ENCODE assay signal across 8 mouse cellular contexts in genomic region chr4:88543649-88544234, GRCm38 (mm10). TPM values are rescaled to one million over a fixed set of nuclear protein-coding genes. Genes with fewer than 3 reads are reported as not detected.
A peak's percentile ranks its signal among the peaks of the same experiment; 100 is the strongest.
DNase-seq lines count a peak whose midpoint lies in the region; ATAC-seq lines count a peak whose summit lies in the region.

No protein-coding gene starts in this region.

- H3K4me2 ChIP-seq in forebrain, embryonic 13.5 days: no peak overlapping the region
- H3K4me2 ChIP-seq in liver, embryonic 16.5 days (ENCODE audit: low read depth, low read length): no peak overlapping the region

- H3K9me3 ChIP-seq in forebrain, embryonic 13.5 days (replicated peaks): no peaks in the 10 kb centered on the region
- H3K9me3 ChIP-seq in liver, embryonic 16.5 days (replicated peaks; ENCODE audit: control insufficient read depth, low read length): no peaks in the 10 kb centered on the region

- WGBS in forebrain, embryonic 13.5 days: 46% methylated on average over 2 of the region's 2 CpGs
- 40% methylated on average over 2 of the region's 2 CpGs for WGBS in liver, embryonic 16.5 days (ENCODE audit: insufficient replicate concordance)

- H3K36me3 ChIP-seq in forebrain, embryonic 13.5 days (ENCODE audit: poor library complexity, severe bottlenecking): no peaks in the 10 kb centered on the region
- no peaks in the 10 kb centered on the region for H3K36me3 ChIP-seq in liver, embryonic 16.5 days (ENCODE audit: control insufficient read depth, insufficient read depth)

- ATAC-seq in forebrain, embryonic 13.5 days: peak; percentile 87
- 0 out of 2 replicates have a peak, but pooled peaks have one; percentile 32 for ATAC-seq in liver, embryonic 16.5 days (ENCODE audit: low read depth)

- DNase-seq in frontal cortex, adult 2 months (ENCODE audit: extremely low spot score in 1 of 2, low spot score in 1 of 2): peak; percentile 20 to 89
- no peak for DNase-seq in frontal cortex, postnatal 25 days (ENCODE audit: low spot score in 2 of 2)
- DNase-seq in thymus, postnatal 14 days: peak; percentile 6
- DNase-seq in thymus, postnatal 4 days: no peak
- DNase-seq in retina, postnatal 1 day: peak; percentile 82
- DNase-seq in cerebellum, adult 11-12 months: no peak

- no peak overlapping the region for H3K4me3 ChIP-seq in forebrain, embryonic 13.5 days
- H3K4me3 ChIP-seq in liver, embryonic 16.5 days (ENCODE audit: low read depth, low read length): no peak overlapping the region

- no peaks in the 10 kb centered on the region for H3K27me3 ChIP-seq in forebrain, embryonic 13.5 days
- no peaks in the 10 kb centered on the region for H3K27me3 ChIP-seq in liver, embryonic 16.5 days (ENCODE audit: control insufficient read depth, insufficient read depth, low read depth, low read length)

- H3K27ac ChIP-seq in forebrain, embryonic 13.5 days: no peak overlapping the region
- H3K27ac ChIP-seq in liver, embryonic 16.5 days (ENCODE audit: low read length): no peak overlapping the region

- H3K4me1 ChIP-seq in forebrain, embryonic 13.5 days: no peaks in the 10 kb centered on the region
- no peaks in the 10 kb centered on the region for H3K4me1 ChIP-seq in liver, embryonic 16.5 days (ENCODE audit: control insufficient read depth, low read depth, low read length)

- H3K9ac ChIP-seq in forebrain, embryonic 13.5 days: no peak overlapping the region
- no peak overlapping the region for H3K9ac ChIP-seq in liver, embryonic 16.5 days (ENCODE audit: low read depth, low read length)

RNA-seq across cellular contexts. Expression of gene Ifna15, which starts 14.3 kb away (rescaled TPM):
- polyA plus RNA-seq in frontal cortex, adult 2 months (2012; rRNA removed): not detected in 2 replicates
- not detected in 2 replicates for polyA plus RNA-seq in forebrain, embryonic 13.5 days (2015; fragmentation: Nextera tagmentation; extraction: Ambion mirVana)
- polyA plus RNA-seq in liver, embryonic 16.5 days (2015; fragmentation: Nextera tagmentation; extraction: Ambion mirVana): not detected in 2 replicates

RNA-seq across cellular contexts. Expression of gene Ifnb1, which starts 21.2 kb away (rescaled TPM):
- polyA plus RNA-seq in frontal cortex, adult 2 months (2012; rRNA removed): not detected in 2 replicates
- not detected in 2 replicates for polyA plus RNA-seq in forebrain, embryonic 13.5 days (2015; fragmentation: Nextera tagmentation; extraction: Ambion mirVana)
- not detected in 2 replicates for polyA plus RNA-seq in liver, embryonic 16.5 days (2015; fragmentation: Nextera tagmentation; extraction: Ambion mirVana)

RNA-seq across cellular contexts. Expression of gene Ifna14, which starts 27.9 kb away (rescaled TPM):
- polyA plus RNA-seq in frontal cortex, adult 2 months (2012; rRNA removed): not detected in 2 replicates
- not detected in 2 replicates for polyA plus RNA-seq in forebrain, embryonic 13.5 days (2015; fragmentation: Nextera tagmentation; extraction: Ambion mirVana)
- polyA plus RNA-seq in liver, embryonic 16.5 days (2015; fragmentation: Nextera tagmentation; extraction: Ambion mirVana): not detected in 2 replicates

RNA-seq across cellular contexts. Expression of gene Ifna9, which starts 48.4 kb away (rescaled TPM):
- polyA plus RNA-seq in frontal cortex, adult 2 months (2012; rRNA removed): not detected in 2 replicates
- not detected in 2 replicates for polyA plus RNA-seq in forebrain, embryonic 13.5 days (2015; fragmentation: Nextera tagmentation; extraction: Ambion mirVana)
- not detected in 2 replicates for polyA plus RNA-seq in liver, embryonic 16.5 days (2015; fragmentation: Nextera tagmentation; extraction: Ambion mirVana)

RNA-seq across cellular contexts. Expression of gene Ifna12, which starts 59.4 kb away (rescaled TPM):
- polyA plus RNA-seq in frontal cortex, adult 2 months (2012; rRNA removed): not detected in 2 replicates
- polyA plus RNA-seq in forebrain, embryonic 13.5 days (2015; fragmentation: Nextera tagmentation; extraction: Ambion mirVana): not detected in 2 replicates
- not detected in 2 replicates for polyA plus RNA-seq in liver, embryonic 16.5 days (2015; fragmentation: Nextera tagmentation; extraction: Ambion mirVana)

Comparison
In these comparisons a context has a peak if more than half of its experiments do, and no peak if none do; other contexts are left out.
1. DNase-seq: peak in frontal cortex, adult 2 months (2 of 2), thymus, postnatal 14 days (single experiment) and retina, postnatal 1 day (single experiment); none in frontal cortex, postnatal 25 days (0 of 2), thymus, postnatal 4 days (single experiment) and cerebellum, adult 11-12 months (single experiment).